Mouse (Mus musculus): ENCODE data around the gene Ier5l.

Ier5l gene

GRCm38 (mm10) chr2:30440701-30441517, 33.1 kb downstream of the Ier5l start:
- peaks cover 5% of the 10 kb centered on the region for H3K36me3 ChIP-seq (ENCODE audit: control insufficient read depth, insufficient read depth, low read length, poor library complexity, severe bottlenecking)
- no peaks in the 10 kb centered on the region for H3K27me3 ChIP-seq (ENCODE audit: control insufficient read depth, insufficient read depth, low read length, poor library complexity, severe bottlenecking)
- DNase-seq (ENCODE audit: low read depth, low spot score), result peak; percentile 94

GRCm38 (mm10) chr2:30440211-30440700, 33.8 kb downstream of the Ier5l start:
- no peak for DNase-seq (ENCODE audit: low read depth, low spot score)
- Histone ChIP-seq H3K36me3 (ENCODE audit: control insufficient read depth, insufficient read depth, low read length, poor library complexity, severe bottlenecking) (peaks cover 5% of the 10 kb centered on the region), H3K27me3 (ENCODE audit: control insufficient read depth, insufficient read depth, low read length, poor library complexity, severe bottlenecking) (no peaks in the 10 kb centered on the region)

- Histone ChIP-seq H3K36me3 (ENCODE audit: control insufficient read depth, insufficient read depth, low read length, poor library complexity, severe bottlenecking) (peaks cover 7% of the 10 kb centered on the region), H3K27me3 (ENCODE audit: control insufficient read depth, insufficient read depth, low read length, poor library complexity, severe bottlenecking) (no peaks in the 10 kb centered on the region)
- DNase-seq (ENCODE audit: low read depth, low spot score), result no peak
Observed at GRCm38 (mm10) chr2:30439631-30440030, 34.4 kb downstream of the Ier5l start.

- H3K27me3 ChIP-seq (ENCODE audit: control insufficient read depth, insufficient read depth, low read length, poor library complexity, severe bottlenecking), result no peaks in the 10 kb centered on the region
- H3K36me3 ChIP-seq (ENCODE audit: control insufficient read depth, insufficient read depth, low read length, poor library complexity, severe bottlenecking), result peaks cover 13% of the 10 kb centered on the region
- DNase-seq (ENCODE audit: low read depth, low spot score), result no peak
Observed at GRCm38 (mm10) chr2:30437791-30438190, 36.2 kb downstream of the Ier5l start.

DNA sequence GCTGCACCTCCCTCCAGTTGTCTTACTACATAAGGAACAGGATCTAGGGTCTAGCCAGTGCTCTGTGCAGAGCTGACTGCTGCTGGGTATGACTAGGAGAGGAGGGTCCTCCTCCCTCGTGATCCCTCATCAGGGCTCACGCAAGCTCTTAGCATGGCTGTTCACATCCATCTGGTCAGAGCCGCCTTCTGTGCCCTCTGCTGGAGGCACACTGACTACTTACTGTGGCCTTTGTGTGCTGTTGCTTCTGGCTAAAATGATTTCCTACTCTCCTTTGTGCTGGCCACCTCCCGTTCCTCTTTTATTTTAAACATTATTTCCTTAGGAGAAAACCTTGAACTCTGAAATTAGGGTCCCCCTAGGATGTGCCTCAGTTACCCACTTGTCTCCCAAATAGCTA, 37.2 kb downstream of the Ier5l start:
- H3K36me3 ChIP-seq (ENCODE audit: control insufficient read depth, insufficient read depth, low read length, poor library complexity, severe bottlenecking), result peaks cover 13% of the 10 kb centered on the region
- no peaks in the 10 kb centered on the region for H3K27me3 ChIP-seq (ENCODE audit: control insufficient read depth, insufficient read depth, low read length, poor library complexity, severe bottlenecking)
- no peak for DNase-seq (ENCODE audit: low read depth, low spot score)

GRCm38 (mm10) chr2:30436156-30436545, 37.9 kb downstream of the Ier5l start:
- peaks cover 13% of the 10 kb centered on the region for H3K36me3 ChIP-seq (ENCODE audit: control insufficient read depth, insufficient read depth, low read length, poor library complexity, severe bottlenecking)
- DNase-seq (ENCODE audit: low read depth, low spot score), result no peak
- no peaks in the 10 kb centered on the region for H3K27me3 ChIP-seq (ENCODE audit: control insufficient read depth, insufficient read depth, low read length, poor library complexity, severe bottlenecking)

DNA sequence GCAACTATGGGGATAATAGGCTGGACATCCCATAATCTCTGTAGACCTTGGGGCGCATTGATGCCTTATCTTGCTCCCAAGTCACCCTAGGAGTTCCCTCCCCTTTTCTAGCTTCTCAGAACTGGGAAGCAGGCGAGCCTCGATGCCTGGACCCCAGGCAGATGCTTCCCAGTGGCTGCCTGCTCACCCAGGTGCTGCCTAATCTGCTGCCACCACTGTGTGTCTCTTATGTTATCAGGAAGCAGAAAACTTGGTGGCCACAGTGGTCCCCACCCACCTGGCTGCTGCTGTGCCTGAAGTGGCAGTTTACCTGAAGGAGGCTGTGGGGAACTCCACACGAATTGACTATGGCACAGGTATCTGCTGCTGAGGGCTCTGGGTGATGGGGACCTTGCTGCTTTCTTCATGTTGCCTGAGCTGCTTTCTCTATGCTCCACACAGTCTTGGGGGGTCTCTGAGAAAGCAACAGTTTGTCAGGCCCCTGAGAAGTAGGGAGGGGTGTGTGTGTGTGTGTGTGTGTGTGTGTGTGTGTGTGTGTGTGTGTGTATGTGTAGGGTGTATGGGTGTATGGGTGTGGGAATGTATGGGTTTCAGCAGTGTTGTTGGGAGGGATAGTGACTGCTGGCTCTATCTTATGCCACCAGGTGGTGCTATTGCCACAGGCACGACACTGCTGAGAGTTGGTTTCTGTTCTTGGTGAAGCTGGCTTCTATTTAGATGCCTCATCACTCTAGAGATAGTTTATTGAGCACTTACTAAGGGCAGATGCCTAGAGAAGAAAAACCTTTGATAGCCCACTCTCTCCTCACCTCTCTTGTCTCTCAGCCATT, 38.5 kb downstream of the Ier5l start:
- no peaks in the 10 kb centered on the region for H3K27me3 ChIP-seq (ENCODE audit: control insufficient read depth, insufficient read depth, low read length, poor library complexity, severe bottlenecking)
- peak; percentile 89 for DNase-seq (ENCODE audit: low read depth, low spot score)
- peaks cover 16% of the 10 kb centered on the region for H3K36me3 ChIP-seq (ENCODE audit: control insufficient read depth, insufficient read depth, low read length, poor library complexity, severe bottlenecking)

- Histone ChIP-seq H3K36me3 (ENCODE audit: control insufficient read depth, insufficient read depth, low read length, poor library complexity, severe bottlenecking) (peaks cover 20% of the 10 kb centered on the region), H3K27me3 (ENCODE audit: control insufficient read depth, insufficient read depth, low read length, poor library complexity, severe bottlenecking) (no peaks in the 10 kb centered on the region)
- DNase-seq (ENCODE audit: low read depth, low spot score), result no peak
Observed at GRCm38 (mm10) chr2:30429156-30429555, 44.9 kb downstream of the Ier5l start.
